Mouse (Mus musculus) testis, adult 2 months (tissue): ENCODE measurements around the gene Tstd2. TPM values are rescaled to one million over a fixed set of nuclear protein-coding genes. Genes with fewer than 3 reads are reported as not detected.

Source experiments
- H3K27ac ChIP-seq: fragments of 200-500 bp; 2 replicates; pipeline ENCODE4 v1.5.1; 2012; ENCODE audit warnings: low read depth, low read length; ENCODE audit not compliant: control insufficient read depth, insufficient read depth
- H3K27me3 ChIP-seq: fragments of 200-500 bp; 2 replicates; pipeline ENCODE4 v1.6.1; 2012; ENCODE audit warnings: mild to moderate bottlenecking, low read length, moderate library complexity; ENCODE audit not compliant: control insufficient read depth, insufficient read depth
- H3K36me3 ChIP-seq: fragments of 200-500 bp; 2 replicates; pipeline ENCODE4 v1.6.1; 2012; ENCODE audit warnings: mild to moderate bottlenecking, low read length; ENCODE audit not compliant: control insufficient read depth, insufficient read depth
- H3K4me1 ChIP-seq: fragments of 200-500 bp; 2 replicates; pipeline ENCODE4 v1.6.1; 2012; ENCODE audit warnings: low read length; ENCODE audit not compliant: control insufficient read depth, insufficient read depth
- H3K4me3 ChIP-seq: fragments of 200-500 bp; 2 replicates; pipeline ENCODE4 v1.5.1; 2012; ENCODE audit warnings: low read depth, mild to moderate bottlenecking, low read length, moderate library complexity, mixed read lengths; ENCODE audit not compliant: control insufficient read depth
- CTCF ChIP-seq: fragments of 200-500 bp; IDR thresholded peaks from 2 replicates; pipeline ENCODE4 v1.5.1; 2012; ENCODE audit warnings: low read depth, mild to moderate bottlenecking, inconsistent platforms, low read length, moderate library complexity; ENCODE audit not compliant: control insufficient read depth, insufficient read depth, insufficient replicate concordance
- POLR2A ChIP-seq: fragments of 200-500 bp; IDR thresholded peaks from 2 replicates; pipeline ENCODE4 v1.6.1; 2012; ENCODE audit warnings: low read depth, mild to moderate bottlenecking, inconsistent platforms, low read length, moderate library complexity; ENCODE audit not compliant: control insufficient read depth
- polyA plus RNA-seq: library from polyadenylated mRNA; depleted of rRNA; stranded (reverse); fragments of >200 nt; gene quantifications from 2 replicates; pipeline ENCODE4 v1.2.3, GENCODE M21; 2012

The Tstd2 gene
- polyA plus RNA-seq, 1 experiment, result 7.9 TPM

- H3K27me3 ChIP-seq, result no peaks in the 10 kb centered on the region
- TF ChIP-seq CTCF (no peak), POLR2A (no peak)
- no peak overlapping the region for H3K4me3 ChIP-seq
- H3K36me3 ChIP-seq, result peaks cover 2% of the 10 kb centered on the region
- H3K4me1 ChIP-seq, result no peaks in the 10 kb centered on the region
- H3K27ac ChIP-seq, result no peak overlapping the region
Measured at GRCm38 (mm10) chr4:46177018-46177417, 38.5 kb upstream of the Tstd2 start.

DNA sequence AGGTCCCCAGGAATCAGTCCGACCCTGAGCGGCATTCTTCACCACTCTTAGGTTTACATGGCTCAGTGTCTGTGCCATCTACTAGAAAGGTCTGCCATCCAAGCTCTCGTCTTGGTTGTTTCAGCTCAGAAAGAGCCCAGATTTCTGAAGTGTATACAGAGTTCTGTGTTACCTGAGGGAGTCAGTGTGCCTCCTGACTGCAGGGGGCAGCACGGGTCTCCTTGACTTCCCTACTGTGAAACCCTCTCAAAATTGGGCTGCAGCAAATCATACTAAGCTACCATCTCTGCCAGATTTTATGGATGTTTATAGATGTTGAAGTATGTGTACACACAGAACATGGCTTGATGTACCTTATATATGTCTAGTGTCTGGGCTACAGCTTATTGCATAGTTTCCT is 37.8 kb upstream of the Tstd2 start:
- no peaks in the 10 kb centered on the region for H3K4me1 ChIP-seq
- H3K4me3 ChIP-seq, result no peak overlapping the region
- no peaks in the 10 kb centered on the region for H3K27me3 ChIP-seq
- H3K27ac ChIP-seq, result no peak overlapping the region
- H3K36me3 ChIP-seq, result peaks cover 3% of the 10 kb centered on the region
- TF ChIP-seq CTCF (no peak), POLR2A (no peak)

- TF ChIP-seq POLR2A (no peak), CTCF (no peak)
- Histone ChIP-seq H3K36me3 (peaks cover 6% of the 10 kb centered on the region), H3K27ac (no peak overlapping the region), H3K4me3 (no peak overlapping the region), H3K4me1 (no peaks in the 10 kb centered on the region), H3K27me3 (no peaks in the 10 kb centered on the region)
Measured at GRCm38 (mm10) chr4:46171761-46172160, 33.3 kb upstream of the Tstd2 start.

DNA sequence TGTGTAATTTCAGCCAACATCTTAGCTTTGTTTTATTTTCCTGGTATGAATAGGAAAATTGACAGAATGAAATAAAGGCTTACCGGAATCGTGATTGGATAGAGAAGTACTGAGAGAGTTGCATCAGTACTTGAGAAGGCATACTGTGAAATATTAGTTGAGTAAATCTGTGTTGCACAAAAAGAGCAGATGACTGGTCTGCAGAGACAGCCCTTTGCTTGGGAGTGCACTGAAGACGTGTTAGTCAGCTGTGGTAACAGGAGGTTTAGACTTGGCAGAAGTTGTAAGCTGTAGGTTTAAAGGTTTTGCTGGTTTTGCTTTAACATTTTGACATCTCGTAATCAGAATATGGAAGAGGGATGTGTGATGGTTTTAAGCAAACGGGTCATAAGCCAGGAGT is 27.3 kb upstream of the Tstd2 start:
- Histone ChIP-seq H3K27ac (no peak overlapping the region), H3K4me1 (no peaks in the 10 kb centered on the region), H3K4me3 (no peak overlapping the region), H3K36me3 (peaks cover 7% of the 10 kb centered on the region), H3K27me3 (no peaks in the 10 kb centered on the region)
- no peak for TF ChIP-seq POLR2A
- TF ChIP-seq CTCF, result no peak

DNA sequence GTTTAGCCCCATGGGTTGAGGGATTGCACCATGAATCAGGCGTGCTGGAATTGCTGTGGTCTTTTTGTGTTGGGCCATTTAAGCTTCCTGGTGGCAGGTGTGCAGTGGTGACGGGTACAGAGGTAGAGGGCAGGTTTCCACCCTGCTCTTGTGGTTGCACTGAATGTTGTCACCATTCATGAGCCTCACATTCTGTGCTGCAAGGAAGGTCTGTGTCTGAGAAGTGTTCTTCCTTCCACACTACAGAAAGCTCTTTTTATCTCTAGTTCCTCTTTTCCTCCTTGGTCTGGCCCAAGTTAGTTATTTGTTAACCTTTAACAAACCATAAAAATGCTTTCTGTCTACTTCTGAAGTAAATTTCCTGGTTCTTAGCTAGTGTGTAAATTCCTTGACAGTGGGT is 25.5 kb upstream of the Tstd2 start:
- Histone ChIP-seq H3K27ac (no peak overlapping the region), H3K4me1 (no peaks in the 10 kb centered on the region), H3K27me3 (no peaks in the 10 kb centered on the region), H3K4me3 (no peak overlapping the region), H3K36me3 (peaks cover 6% of the 10 kb centered on the region)
- TF ChIP-seq POLR2A (no peak), CTCF (no peak)

GRCm38 (mm10) chr4:46151903-46152544 is 13.5 kb upstream of the Tstd2 start:
- no peak overlapping the region for H3K4me3 ChIP-seq
- TF ChIP-seq POLR2A (no peak), CTCF (no peak)
- no peaks in the 10 kb centered on the region for H3K4me1 ChIP-seq
- peaks cover 7% of the 10 kb centered on the region for H3K36me3 ChIP-seq
- H3K27ac ChIP-seq, result no peak overlapping the region
- no peaks in the 10 kb centered on the region for H3K27me3 ChIP-seq

DNA sequence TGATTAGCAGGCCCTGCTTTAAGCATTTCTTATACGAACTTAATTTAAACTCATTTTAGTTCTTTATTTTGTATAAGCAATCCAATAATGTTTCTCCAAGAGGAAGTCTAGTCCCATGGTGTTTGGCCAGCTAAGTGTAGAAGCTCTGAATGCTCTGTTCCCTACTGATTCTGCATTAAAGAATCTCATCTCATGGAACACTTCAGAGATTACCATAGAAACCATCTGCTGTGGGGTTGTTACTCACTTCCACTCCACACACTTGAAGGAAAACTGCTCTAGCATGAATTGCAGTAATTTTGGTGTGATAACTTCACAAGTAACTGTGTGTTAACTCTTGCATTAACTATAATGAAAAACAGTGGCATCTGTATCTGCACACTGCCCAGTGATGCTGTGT is 8.4 kb upstream of the Tstd2 start:
- peaks cover 2% of the 10 kb centered on the region for H3K36me3 ChIP-seq
- TF ChIP-seq CTCF (no peak), POLR2A (no peak)
- H3K27ac ChIP-seq, result no peak overlapping the region
- no peaks in the 10 kb centered on the region for H3K4me1 ChIP-seq
- H3K27me3 ChIP-seq, result no peaks in the 10 kb centered on the region
- H3K4me3 ChIP-seq, result no peak overlapping the region

DNA sequence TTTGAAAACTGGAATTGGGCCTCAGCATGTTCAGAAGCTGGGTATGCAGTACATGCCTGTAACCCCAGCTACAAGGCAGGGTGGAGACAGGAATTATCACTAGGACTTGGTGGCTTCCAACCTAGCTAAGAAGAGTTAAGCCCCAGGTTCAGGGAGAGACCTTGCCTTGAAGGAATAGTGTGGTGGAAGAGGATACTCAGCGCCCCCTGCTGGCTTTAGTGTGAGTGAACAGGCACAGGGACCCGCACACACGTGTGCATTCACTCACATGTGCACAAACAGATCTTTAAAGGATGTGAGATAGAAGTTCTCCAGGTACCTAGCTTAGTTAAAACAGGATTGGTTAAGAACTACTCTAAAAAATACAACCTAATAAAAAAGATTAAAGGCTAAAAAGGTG is 5.8 kb upstream of the Tstd2 start:
- Histone ChIP-seq H3K36me3 (0 out of 2 replicates have a peak, but pooled peaks cover 1% of the 10 kb centered on the region), H3K4me1 (peaks cover 4% of the 10 kb centered on the region), H3K27ac (no peak overlapping the region), H3K4me3 (no peak overlapping the region), H3K27me3 (no peaks in the 10 kb centered on the region)
- TF ChIP-seq POLR2A, result no peak
- TF ChIP-seq CTCF, result peak; percentile 54; the same call in 1 of the 2 replicates
